Mouse (Mus musculus) spleen, adult 2 months (tissue): ENCODE measurements around the gene Pard3.

Experiments used
- CTCF ChIP-seq: fragments of 200-500 bp; IDR thresholded peaks from 2 replicates; pipeline ENCODE4 v1.5.1; 2011; ENCODE audit warnings: mild to moderate bottlenecking, inconsistent platforms; ENCODE audit not compliant: insufficient read depth, insufficient read length, insufficient replicate concordance; ENCODE audit errors: extremely low read depth
- POLR2A ChIP-seq: fragments of 200-500 bp; IDR thresholded peaks from 2 replicates; pipeline ENCODE4 v1.6.1; 2011; ENCODE audit warnings: low read depth, low read length, inconsistent platforms

GRCm38 (mm10) chr8:127569212-127569611 lies 505.5 kb downstream of the Pard3 start:
- TF ChIP-seq CTCF (no peak), POLR2A (no peak)
